Mouse (Mus musculus) A20 (cell line): ENCODE data around the gene Zdhhc8.

ENCODE experiments used
- DNase-seq: peaks from one replicate; pipeline ENCODE4 v3.0.0-alpha.2; 2011; ENCODE audit warnings: low read depth, low spot score

Zdhhc8 gene

DNA sequence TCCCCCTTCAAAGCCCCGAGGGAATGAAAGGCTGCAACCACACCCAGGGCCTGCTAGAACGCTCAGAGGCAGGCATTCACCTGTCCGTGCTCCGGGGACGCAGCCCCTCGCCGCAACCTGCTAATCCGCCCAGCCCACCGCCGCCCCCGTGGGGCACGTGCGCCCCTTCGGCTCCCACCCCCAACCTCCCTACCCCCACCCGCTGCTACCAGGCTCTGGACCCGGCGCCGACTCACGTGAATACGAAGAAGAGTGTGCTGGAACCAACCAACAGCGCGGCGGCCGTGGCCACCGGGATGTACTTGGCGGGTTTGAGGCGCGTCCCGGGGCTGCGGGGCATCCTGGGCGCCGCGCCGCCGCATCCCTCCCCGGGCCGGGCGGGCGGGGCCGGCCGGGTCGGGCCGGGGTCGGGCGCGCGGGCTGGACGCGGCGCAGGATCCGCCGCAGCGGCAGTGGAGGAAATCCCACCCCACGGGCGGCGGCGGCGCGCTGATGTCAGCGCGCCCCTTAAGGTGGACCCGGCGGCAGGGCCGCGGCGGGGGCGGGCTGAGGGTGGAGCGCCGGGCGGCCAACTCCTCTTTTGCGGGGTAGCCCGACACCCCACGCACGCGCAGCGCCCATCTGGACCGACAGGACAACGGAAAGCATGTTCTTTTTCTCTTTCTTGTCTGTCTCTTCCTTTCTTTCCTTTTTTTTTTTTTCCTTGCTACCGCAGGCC is at the start of gene Zdhhc8:
Gene Zdhhc8 (minus strand): TSS at position 466 of the 718 bp plus-strand sequence.
- DNase-seq = peak; percentile 77

DNA sequence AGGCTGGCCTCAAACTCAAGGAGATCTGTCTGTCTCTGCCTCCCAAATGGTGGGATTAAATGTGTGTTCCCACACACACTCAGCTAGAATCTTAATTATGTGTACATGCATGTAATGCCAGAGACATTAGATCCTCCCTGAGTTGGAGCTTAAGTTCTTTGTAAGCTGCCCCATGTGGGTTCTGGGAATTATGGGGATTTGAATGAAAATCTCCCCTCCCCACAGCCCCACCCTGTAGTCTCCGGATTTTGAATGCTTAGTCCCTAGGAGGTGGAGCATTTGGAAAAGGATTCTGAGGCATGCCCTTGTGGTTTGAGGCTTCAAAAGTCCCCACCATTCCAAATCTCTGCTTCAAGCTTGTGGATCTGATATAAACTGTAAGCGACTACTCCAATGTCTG is 40.2 kb upstream of the Zdhhc8 start:
- no peak for DNase-seq

GRCm38 (mm10) chr16:18268182-18268581 is 33.2 kb upstream of the Zdhhc8 start:
- DNase-seq = peak; percentile 44

- DNase-seq = no peak
These were observed 30.1 kb upstream of the Zdhhc8 start for GRCm38 (mm10) chr16:18265024-18265423.

DNA sequence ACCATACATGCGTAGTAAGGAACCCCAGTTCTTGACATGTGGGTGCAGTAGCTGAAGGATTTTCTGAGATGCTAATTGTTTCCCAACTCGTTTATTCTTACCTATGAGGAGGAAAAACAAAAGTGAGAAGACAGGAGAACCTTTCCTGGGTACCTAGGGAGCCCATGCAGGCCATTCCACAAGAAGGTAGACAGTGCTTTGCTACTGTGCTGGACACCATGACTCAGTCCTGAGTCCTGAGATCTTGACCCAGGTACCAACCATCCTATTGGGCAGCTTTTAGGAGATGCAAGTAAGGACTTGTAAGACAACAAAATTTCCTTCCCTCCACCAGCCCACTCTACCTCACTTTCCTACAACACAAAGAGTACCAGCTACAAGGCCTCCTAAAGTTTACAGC is 23.3 kb upstream of the Zdhhc8 start, which contains the start of gene Gm49776:
Gene Gm49776 (minus strand): TSS at position 101 of the 400 bp plus-strand sequence.
- no peak for DNase-seq

GRCm38 (mm10) chr16:18253866-18254265 is 18.9 kb upstream of the Zdhhc8 start:
- peak; percentile 11 for DNase-seq

DNA sequence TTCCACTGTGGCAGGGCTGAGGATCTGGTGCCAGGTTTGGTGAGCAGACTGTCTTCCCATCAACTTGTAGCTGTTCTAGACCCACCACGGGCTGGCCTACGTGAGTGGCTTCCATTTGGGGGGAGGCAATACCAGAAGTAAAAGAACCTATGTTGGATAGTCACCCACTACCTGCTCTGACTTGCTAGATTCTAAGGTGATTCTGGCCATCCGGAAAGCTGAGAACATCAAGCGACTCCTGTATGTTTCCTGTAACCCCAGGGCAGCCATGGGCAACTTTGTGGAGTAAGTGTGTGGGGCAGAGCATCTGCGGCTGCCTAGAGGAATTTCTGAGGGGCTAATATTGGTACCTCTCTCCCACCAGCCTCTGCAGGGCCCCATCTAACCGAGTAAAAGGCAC is 17.8 kb upstream of the Zdhhc8 start:
- DNase-seq = no peak

GRCm38 (mm10) chr16:18250828-18251790 is 16.2 kb upstream of the Zdhhc8 start:
- DNase-seq = peak; percentile 12

GRCm38 (mm10) chr16:18250231-18250630 is 15.3 kb upstream of the Zdhhc8 start:
- peak; percentile 18 for DNase-seq

DNA sequence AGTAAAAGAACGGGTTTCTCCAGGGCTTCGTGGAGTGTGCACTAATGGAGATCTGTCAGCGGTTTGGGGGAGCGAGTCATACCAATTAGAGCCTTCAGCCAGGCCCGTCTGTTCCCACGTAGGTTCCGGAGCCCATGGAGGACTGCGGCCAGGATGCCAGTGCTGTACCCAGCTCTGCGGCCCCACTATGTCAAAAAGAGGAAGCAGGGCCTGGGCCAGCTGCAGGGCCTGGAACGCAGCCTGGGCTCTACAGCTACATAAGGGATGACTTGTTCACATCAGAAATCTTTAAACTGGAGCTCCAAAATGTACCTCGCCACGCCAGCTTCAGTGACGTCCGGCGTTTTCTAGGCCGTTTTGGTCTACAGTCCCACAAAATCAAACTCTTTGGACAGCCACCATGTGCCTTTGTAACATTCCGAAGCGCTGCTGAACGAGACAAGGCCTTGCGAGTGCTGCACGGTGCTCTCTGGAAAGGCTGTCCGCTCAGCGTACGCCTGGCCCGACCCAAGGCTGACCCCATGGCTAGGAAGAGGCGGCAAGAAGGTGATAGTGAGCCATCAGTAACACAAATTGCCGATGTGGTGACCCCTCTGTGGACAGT is 14.5 kb upstream of the Zdhhc8 start:
- DNase-seq = peak; percentile 90

DNA sequence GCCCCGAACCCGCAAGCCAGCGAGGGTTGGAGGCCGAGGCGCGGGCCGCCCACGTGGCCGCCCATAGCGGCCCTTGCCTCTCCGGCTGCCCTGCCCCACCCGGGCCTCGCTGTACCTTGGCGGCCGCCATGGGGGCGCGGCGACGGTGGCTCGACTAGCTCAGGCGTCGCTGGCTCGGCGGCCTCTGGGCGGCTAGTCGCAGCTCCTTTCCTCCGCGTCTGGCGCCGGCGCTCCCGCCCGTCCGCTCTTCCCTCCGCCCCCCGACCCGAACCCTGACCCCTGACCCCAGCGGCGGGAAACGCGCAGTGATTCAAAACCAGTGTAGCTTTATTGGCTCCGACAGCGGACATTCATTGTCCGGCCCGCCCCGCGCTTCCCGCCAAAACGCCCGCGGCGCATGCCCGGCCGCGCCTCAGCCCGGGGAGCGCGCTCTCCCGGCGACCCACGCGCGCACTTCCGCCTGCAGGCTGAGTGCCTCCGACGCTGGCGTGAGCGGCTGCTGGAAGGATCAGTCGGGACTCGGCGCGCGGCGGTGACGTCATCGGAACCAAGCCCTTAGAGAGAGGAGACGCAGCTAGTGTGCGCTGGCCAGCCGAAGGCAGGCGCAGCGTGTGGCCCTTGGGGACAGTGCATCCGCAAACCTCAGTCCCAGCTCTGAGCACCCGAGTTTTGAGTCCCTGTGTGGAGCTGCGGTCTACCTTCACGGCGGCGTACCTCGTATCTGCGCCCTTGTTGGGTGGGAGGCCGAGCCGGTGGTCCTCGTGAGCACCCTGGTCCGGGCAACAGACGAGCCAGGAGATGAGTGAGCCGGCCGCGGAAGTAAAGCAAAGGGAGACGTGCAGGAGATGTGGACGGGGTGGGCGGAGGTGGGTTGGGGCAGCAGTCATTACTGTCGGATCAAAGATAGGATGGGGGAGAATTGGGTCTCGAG is 13.8 kb upstream of the Zdhhc8 start, which contains the start of the genes Trmt2a and Ranbp1:
Gene Trmt2a (plus strand): TSS at position 247 of the 931 bp plus-strand sequence.
Gene Ranbp1 (minus strand): TSS at position 300 of the 931 bp plus-strand sequence.
- DNase-seq = peak; percentile 100

GRCm38 (mm10) chr16:18247521-18248399 is 12.8 kb upstream of the Zdhhc8 start:
- no peak for DNase-seq

DNA sequence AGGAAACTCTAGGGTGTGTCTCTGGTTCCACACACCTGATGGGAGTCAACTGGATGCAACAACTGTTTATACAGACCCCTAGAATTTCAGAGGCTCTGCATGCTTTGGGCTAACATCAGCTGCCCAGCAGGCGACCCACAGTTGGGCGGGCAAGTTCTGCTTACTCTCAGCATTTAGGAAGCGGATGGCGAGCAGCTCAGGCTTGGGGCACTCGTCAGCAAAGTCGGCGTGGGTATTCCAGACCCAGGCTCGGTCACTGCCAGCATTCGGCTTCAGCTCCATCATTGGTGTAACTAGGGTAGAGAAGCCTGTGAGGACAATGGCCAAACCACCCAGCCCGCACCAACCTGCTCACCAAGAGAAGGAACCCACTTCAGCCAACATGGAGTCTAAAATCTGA is 6.6 kb upstream of the Zdhhc8 start:
- no peak for DNase-seq

DNA sequence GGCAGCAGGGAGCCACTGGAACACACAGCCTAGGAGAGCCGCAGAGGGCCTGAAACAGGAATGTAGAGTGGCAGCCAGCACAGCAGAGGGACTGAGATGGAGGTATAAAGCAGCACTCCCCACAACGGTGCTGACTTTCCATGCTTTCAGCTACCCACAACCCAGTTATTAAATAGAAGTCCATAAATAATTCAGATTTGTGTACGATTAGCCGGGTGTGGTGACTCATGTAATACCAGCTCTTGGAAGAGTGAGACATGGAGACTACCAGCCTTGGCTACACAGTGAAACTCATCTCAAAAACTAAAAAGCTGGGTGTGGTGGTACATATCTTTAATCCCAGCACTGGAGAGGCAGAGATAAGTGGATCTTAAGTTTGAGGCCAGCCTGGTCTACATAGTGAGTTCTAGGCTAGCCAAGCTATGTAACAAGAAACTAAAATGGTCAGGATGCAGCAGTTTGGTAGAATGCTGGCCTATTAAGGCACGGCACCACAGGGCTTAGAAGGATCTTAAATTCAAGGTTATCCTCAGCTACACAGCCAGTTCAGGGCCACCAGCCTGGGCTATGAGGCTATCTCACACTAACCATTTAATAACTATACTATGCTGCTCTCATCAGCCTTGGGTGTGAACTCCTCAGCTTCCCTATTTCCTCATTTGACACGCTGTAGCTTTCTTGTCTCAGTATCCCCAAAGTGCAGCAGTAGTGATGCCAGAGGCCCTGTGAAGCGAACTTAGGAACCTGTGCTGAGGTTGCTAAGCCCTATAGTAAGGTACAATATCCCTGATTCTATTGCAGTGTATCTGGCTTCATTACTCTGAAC is 2.0 kb upstream of the Zdhhc8 start:
- peak; percentile 16 for DNase-seq

GRCm38 (mm10) chr16:18235389-18236065 is 591 bp upstream of the Zdhhc8 start:
- DNase-seq = peak; percentile 70

DNA sequence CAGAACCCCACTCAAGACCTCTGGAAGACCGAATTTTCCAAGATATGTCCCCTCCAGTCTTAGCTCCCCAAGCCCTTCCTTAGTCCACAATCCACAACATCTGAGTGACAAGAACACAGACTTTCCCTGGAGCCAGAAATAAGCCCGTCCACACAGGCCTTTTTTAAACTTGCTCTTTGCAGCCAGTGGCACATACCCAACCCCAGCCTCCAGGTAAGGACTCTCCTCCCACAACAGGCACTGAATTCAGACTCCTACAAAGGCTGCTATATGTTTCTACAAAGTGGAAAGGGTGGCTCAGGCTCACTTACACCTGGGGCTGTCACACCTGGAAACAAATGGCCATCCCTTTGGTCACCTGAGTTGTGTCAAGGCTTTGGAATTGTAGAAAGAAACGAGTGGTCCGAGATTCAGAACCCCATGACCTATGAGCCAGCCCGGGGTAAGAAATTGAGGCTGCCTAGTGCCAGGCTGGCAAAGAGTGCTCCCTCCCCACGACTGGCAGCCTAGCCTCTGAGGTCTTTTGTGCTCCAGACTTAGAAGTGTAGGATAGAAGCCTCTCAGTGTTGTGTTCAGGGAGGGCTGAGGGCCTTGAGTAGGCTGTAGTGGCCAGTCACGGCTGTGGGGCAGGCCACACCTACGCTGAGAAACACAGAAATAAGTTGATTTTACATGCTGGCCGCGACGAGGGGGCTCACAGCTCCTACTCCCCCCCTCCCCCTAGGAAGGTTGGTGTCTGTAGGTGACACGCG is 841 bp downstream of the Zdhhc8 start:
- DNase-seq = peak; percentile 32

- no peak for DNase-seq
These were observed 1.5 kb downstream of the Zdhhc8 start for GRCm38 (mm10) chr16:18233451-18233850.

DNA sequence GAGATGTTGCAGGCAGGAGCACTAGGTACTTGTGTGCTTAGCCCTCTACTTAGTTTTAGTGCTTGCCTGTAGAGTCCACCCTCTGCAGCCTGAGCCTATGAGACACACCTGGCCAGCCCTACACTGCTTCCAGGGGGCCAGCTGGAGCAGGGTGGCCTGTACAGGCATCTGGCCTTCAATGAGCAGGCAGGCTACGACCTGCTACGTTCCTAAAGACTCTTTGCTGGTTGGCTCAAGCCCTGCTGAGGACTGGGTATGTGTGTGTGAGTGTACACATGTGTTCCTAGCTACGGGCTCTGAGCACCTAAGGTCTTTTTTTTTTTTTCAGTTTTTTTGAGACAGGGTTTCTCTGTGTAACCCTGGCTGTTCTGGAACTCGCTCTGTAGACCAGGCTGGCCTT is 3.5 kb downstream of the Zdhhc8 start:
- no peak for DNase-seq
